Mouse (Mus musculus): Measurements from ENCODE around the gene Ubr3. TPM values are rescaled to one million over a fixed set of nuclear protein-coding genes. Genes with fewer than 3 reads are reported as not detected.

Gene Ubr3
- total RNA-seq, 2 experiments from 2014 or later = 137 to 146 TPM

Other genes starting within 250 kb of the Ubr3 start
- under 1 TPM; 0.85 to 0.87 TPM for gene Klhl41, start 227.1 kb upstream of the Ubr3 start, total RNA-seq (2021)
- 10 to 100 TPM; 15.0 to 15.1 TPM for gene Fastkd1, start 183.7 kb upstream of the Ubr3 start, total RNA-seq (2021)
- 10 to 100 TPM; 68.0 to 68.5 TPM for gene Ppig, start 174.7 kb upstream of the Ubr3 start, total RNA-seq (2021)
- gene Ccdc173, start 107.7 kb upstream of the Ubr3 start, total RNA-seq (2021) = 1 to 10 TPM; 2.1 to 2.9 TPM
- 10 to 100 TPM; 23.0 to 24.7 TPM for gene Phospho2, start 107.6 kb upstream of the Ubr3 start, total RNA-seq (2021)
- gene Klhl23, start 75.3 kb upstream of the Ubr3 start, total RNA-seq (2021) = 10 to 100 TPM; 64.3 to 65.9 TPM
- 100 to 1,000 TPM; 119 to 125 TPM for gene Ssb, start 35.7 kb upstream of the Ubr3 start, total RNA-seq (2021)
- 10 to 100 TPM; 10.5 to 14.2 TPM for gene Mettl5, start 11.6 kb upstream of the Ubr3 start, total RNA-seq (2021)
- gene Myo3b, start 141.9 kb downstream of the Ubr3 start, total RNA-seq (2021) = 1 to 10 TPM in 1 of 2 experiments, under 1 TPM in 1; 0.71 to 1.2 TPM